Mouse (Mus musculus): ENCODE results near the gene Vegfb. TPM values are rescaled to one million over a fixed set of nuclear protein-coding genes. Genes with fewer than 3 reads are reported as not detected.

Vegfb gene
- polyA plus RNA-seq, 1 experiment from 2014 or later, result 23.2 TPM

GRCm38 (mm10) chr19:6999360-7000063 is 12.1 kb upstream of the Vegfb start:
- WGBS, result 77% methylated on average over 19 of the region's 19 CpGs
- Histone ChIP-seq H3K9ac (ENCODE audit: low read depth, low read length) (no peak overlapping the region), H3K27me3 (replicated peaks; ENCODE audit: control insufficient read depth, insufficient read depth, low read length) (no peaks in the 10 kb centered on the region)

GRCm38 (mm10) chr19:6997721-6998290 is 10.4 kb upstream of the Vegfb start:
- no peak for TF ChIP-seq CTCF (IDR thresholded peaks at IDR 0.05; ENCODE audit: low read depth)
- peaks cover 10% of the 10 kb centered on the region; the same call in 1 of the 2 replicates for H3K36me3 ChIP-seq (ENCODE audit: control insufficient read depth, insufficient read depth)
- no peak overlapping the region for H3K9ac ChIP-seq (ENCODE audit: low read depth, low read length)
- no peak for ATAC-seq
- H3K27me3 ChIP-seq (replicated peaks; ENCODE audit: control insufficient read depth, insufficient read depth, low read length), result no peaks in the 10 kb centered on the region
- H3K4me1 ChIP-seq (replicated peaks; ENCODE audit: control insufficient read depth, insufficient read depth, low read length), result peaks cover 11% of the 10 kb centered on the region; the same call in 1 of the 2 replicates
- no peak overlapping the region for H3K27ac ChIP-seq (ENCODE audit: low read depth, low read length)
- H3K9me3 ChIP-seq (ENCODE audit: control insufficient read depth), result no peaks in the 10 kb centered on the region
- WGBS, result 85% methylated on average over 9 of the region's 9 CpGs
- no peak overlapping the region for H3K4me2 ChIP-seq (replicated peaks; ENCODE audit: low read depth)
- H3K4me3 ChIP-seq (ENCODE audit: low read depth, low read length), result no peak overlapping the region

More at GRCm38 (mm10) chr19:6999360-7000063, 12.1 kb upstream of the Vegfb start:
- peaks cover 7% of the 10 kb centered on the region; the same call in 1 of the 2 replicates for H3K4me1 ChIP-seq (replicated peaks; ENCODE audit: control insufficient read depth, insufficient read depth, low read length)
- no peak for TF ChIP-seq CTCF (IDR thresholded peaks at IDR 0.05; ENCODE audit: low read depth)
- H3K4me3 ChIP-seq (ENCODE audit: low read depth, low read length), result no peak overlapping the region
- H3K36me3 ChIP-seq (ENCODE audit: control insufficient read depth, insufficient read depth), result peaks cover 10% of the 10 kb centered on the region; the same call in 1 of the 2 replicates
- ATAC-seq, result peak; percentile 81
- no peak overlapping the region for H3K4me2 ChIP-seq (replicated peaks; ENCODE audit: low read depth)
- no peaks in the 10 kb centered on the region for H3K9me3 ChIP-seq (ENCODE audit: control insufficient read depth)
- peak overlapping the region; percentile 73; the same call in 1 of the 2 replicates for H3K27ac ChIP-seq (ENCODE audit: low read depth, low read length)

DNA sequence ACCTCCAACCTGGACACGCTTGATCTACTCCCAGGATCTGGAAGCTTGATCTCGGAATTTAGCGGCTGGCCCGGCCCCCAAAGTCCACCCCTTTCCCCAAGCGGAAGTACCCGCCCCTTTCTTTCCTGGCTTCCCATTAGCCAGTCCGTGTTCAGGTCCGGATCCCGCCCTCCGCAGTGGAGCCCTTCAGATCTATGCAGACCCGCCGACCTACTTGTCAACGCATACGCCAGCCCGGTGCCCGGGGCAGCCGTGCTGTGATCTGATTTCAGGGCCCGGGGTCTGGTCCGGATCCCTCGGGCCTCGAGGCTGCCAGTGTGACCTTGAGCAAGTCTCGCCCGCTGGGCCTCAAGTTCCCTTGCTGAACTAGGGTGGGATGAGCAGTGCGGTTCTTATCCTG is 8.6 kb upstream of the Vegfb start, which contains the start of the genes Nudt22 and Trpt1:
Nudt22 (minus strand) TSS at position 112 of the 400 bp plus-strand sequence.
Trpt1 (plus strand) TSS at position 126 of the 400 bp plus-strand sequence.
- Histone ChIP-seq H3K9me3 (ENCODE audit: control insufficient read depth) (no peaks in the 10 kb centered on the region), H3K9ac (ENCODE audit: low read depth, low read length) (peak within 1 kb of the TSS; percentile 47), H3K27ac (ENCODE audit: low read depth, low read length) (peak within 1 kb of the TSS; percentile 74), H3K4me3 (ENCODE audit: low read depth, low read length) (peak within 1 kb of the TSS; percentile 48), H3K36me3 (ENCODE audit: control insufficient read depth, insufficient read depth) (peaks cover 7% of the 10 kb centered on the region; the same call in 1 of the 2 replicates), H3K4me1 (replicated peaks; ENCODE audit: control insufficient read depth, insufficient read depth, low read length) (peaks cover 13% of the 10 kb centered on the region; the same call in 1 of the 2 replicates), H3K27me3 (replicated peaks; ENCODE audit: control insufficient read depth, insufficient read depth, low read length) (no peaks in the 10 kb centered on the region), H3K4me2 (replicated peaks; ENCODE audit: low read depth) (peak within 1 kb of the TSS; percentile 74)
- TF ChIP-seq CTCF (IDR thresholded peaks at IDR 0.05; ENCODE audit: low read depth), result no peak
- under 1% methylated on average over 24 of the region's 24 CpGs for WGBS
- peak; percentile 58 for ATAC-seq

DNA sequence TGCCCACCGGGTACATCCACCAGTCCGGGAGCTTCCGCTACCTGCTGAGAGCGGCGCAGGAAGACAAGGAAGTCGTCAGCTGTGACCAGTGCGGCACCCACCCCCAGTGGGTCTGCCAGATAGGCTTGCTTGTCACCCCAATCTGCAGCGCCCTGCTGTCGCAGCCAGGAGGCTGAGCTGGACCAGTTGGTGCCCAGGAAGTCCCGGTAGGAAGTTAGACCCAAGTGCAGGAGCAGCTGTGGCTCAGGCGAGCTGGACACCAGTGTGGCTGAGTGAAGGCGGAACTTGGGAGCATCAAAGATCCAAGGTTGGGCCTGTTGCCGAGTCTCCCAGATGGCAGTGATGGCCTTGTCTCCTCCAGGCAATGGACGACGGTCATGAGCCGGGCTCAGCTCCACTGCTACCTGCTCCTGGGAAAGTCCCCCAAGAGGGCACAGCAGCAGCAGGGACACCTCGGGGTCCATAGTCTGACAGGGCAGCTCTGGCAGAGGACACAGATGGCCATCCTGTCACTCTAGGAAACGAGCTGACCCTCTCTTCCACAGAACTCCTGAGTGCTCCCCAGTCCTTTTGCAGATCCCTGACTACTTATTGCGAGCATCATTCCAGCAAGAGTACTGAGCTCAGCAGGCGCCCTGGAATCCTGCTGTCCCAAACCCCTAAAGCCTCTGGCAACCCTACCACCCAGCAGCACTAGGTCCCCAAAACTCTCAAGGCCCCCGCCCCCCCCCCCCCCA is 8.0 kb upstream of the Vegfb start:
- Histone ChIP-seq H3K9me3 (ENCODE audit: control insufficient read depth) (no peaks in the 10 kb centered on the region), H3K9ac (ENCODE audit: low read depth, low read length) (peak overlapping the region; percentile 32), H3K4me1 (replicated peaks; ENCODE audit: control insufficient read depth, insufficient read depth, low read length) (peaks cover 13% of the 10 kb centered on the region; the same call in 1 of the 2 replicates), H3K27me3 (replicated peaks; ENCODE audit: control insufficient read depth, insufficient read depth, low read length) (no peaks in the 10 kb centered on the region), H3K27ac (ENCODE audit: low read depth, low read length) (peak overlapping the region; percentile 74), H3K4me2 (replicated peaks; ENCODE audit: low read depth) (peak overlapping the region; percentile 74), H3K4me3 (ENCODE audit: low read depth, low read length) (peak overlapping the region; percentile 48), H3K36me3 (ENCODE audit: control insufficient read depth, insufficient read depth) (peaks cover 6% of the 10 kb centered on the region; the same call in 1 of the 2 replicates)
- ATAC-seq, result no peak
- TF ChIP-seq CTCF (IDR thresholded peaks at IDR 0.05; ENCODE audit: low read depth), result peak; percentile 22; the same call in 1 of the 2 replicates
- WGBS, result 42% methylated on average over 21 of the region's 21 CpGs

- Histone ChIP-seq H3K27ac (ENCODE audit: low read depth, low read length) (peak overlapping the region; percentile 74; the same call in 1 of the 2 replicates), H3K36me3 (ENCODE audit: control insufficient read depth, insufficient read depth) (no peaks in the 10 kb centered on the region; the same call in 1 of the 2 replicates), H3K9ac (ENCODE audit: low read depth, low read length) (0 out of 2 replicates have a peak overlapping the region, but pooled peaks have one; percentile 23), H3K9me3 (ENCODE audit: control insufficient read depth) (no peaks in the 10 kb centered on the region), H3K27me3 (replicated peaks; ENCODE audit: control insufficient read depth, insufficient read depth, low read length) (no peaks in the 10 kb centered on the region), H3K4me1 (replicated peaks; ENCODE audit: control insufficient read depth, insufficient read depth, low read length) (peaks cover 9% of the 10 kb centered on the region; the same call in 1 of the 2 replicates), H3K4me2 (replicated peaks; ENCODE audit: low read depth) (peak overlapping the region; percentile 74), H3K4me3 (ENCODE audit: low read depth, low read length) (peak overlapping the region; percentile 48)
- WGBS, result 86% methylated on average over 8 of the region's 8 CpGs
- ATAC-seq, result no peak
- no peak for TF ChIP-seq CTCF (IDR thresholded peaks at IDR 0.05; ENCODE audit: low read depth)
These were observed 7.0 kb upstream of the Vegfb start for GRCm38 (mm10) chr19:6994489-6994888.
